In the genomic region with DNA sequence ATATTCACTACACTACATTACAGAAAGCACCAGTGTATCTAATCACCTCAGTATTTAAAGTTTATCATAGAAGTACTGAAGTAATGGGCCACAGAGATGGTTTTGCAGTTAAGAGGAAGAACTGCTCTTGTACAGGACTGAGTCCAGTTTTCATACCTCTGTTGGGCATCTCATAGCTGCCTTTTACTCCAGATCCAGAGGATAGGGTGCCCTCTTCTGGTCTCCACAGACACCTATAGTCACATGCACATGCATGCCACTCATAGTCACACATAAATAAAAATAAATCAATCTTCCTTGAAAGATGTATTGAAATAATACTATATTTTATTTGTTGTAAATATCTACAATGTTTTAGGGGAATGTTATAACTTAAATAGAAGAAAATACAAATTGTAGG, we compare ENCODE assay signal across 21 mouse cellular contexts.
DNase-seq lines count a peak whose midpoint lies in the region; ATAC-seq and TF ChIP-seq lines count a peak whose summit lies in the region.
"Had no signal": no experiment of that assay in that cellular context is flagged by ENCODE, and none has a peak within 500 bp of the region (broad histone marks: within the 10 kb centered on the region; RNA-seq: fewer than 3 reads in every experiment).

No protein-coding gene starts in this region.

- no peaks in the 10 kb centered on the region for H3K27me3 ChIP-seq in intestine, postnatal 0 days (replicated peaks; ENCODE audit: control insufficient read depth, insufficient read depth, low read length)
- H3K27me3 ChIP-seq: heart, embryonic 13.5 days; hindbrain, embryonic 15.5 days had no signal

- H3K27ac ChIP-seq in layer of hippocampus, adult 2 months: no peak overlapping the region
- H3K27ac ChIP-seq in cortical plate, adult 2 months (ENCODE audit: insufficient read depth, low read length): no peak overlapping the region
- no peak overlapping the region for H3K27ac ChIP-seq in intestine, postnatal 0 days (ENCODE audit: low read depth, low read length)
- H3K27ac ChIP-seq: embryonic facial prominence, embryonic 10.5 days; forebrain, embryonic 10.5 days; gastrocnemius, adult 2 months; heart, embryonic 13.5 days; hindbrain, embryonic 15.5 days had no signal

- no peaks in the 10 kb centered on the region for H3K9me3 ChIP-seq in intestine, postnatal 0 days (ENCODE audit: control insufficient read depth)
- H3K9me3 ChIP-seq: embryonic facial prominence, embryonic 10.5 days; forebrain, embryonic 10.5 days; G1E; heart, embryonic 13.5 days; hindbrain, embryonic 15.5 days had no signal

- H3K36me3 ChIP-seq in intestine, postnatal 0 days (ENCODE audit: control insufficient read depth, insufficient read depth): no peaks in the 10 kb centered on the region
- H3K36me3 ChIP-seq: embryonic facial prominence, embryonic 10.5 days; forebrain, embryonic 10.5 days; G1E; heart, embryonic 13.5 days; hindbrain, embryonic 15.5 days had no signal

- TF ChIP-seq POLR2A in cortical plate, adult 2 months (IDR thresholded peaks at IDR 0.05; ENCODE audit: extremely low read depth, insufficient read depth, low read length): no peak

- DNase-seq in cerebellum, postnatal 10 days: peak; percentile 35 to 42
- DNase-seq in cerebellum, adult 11 months: no peak
- DNase-seq in layer of hippocampus, adult 2 months (ENCODE audit: low spot score in 2 of 2): no peak
- no peak for DNase-seq in layer of hippocampus, adult 9-11 months
- DNase-seq in A20 (ENCODE audit: low read depth, low spot score): peak; percentile 8
- no peak for DNase-seq in heart, adult 11 months
- DNase-seq: adrenal gland, postnatal 25 days; cerebellum, adult 11-12 months; cerebellum, adult 9-11 months; gastrocnemius, adult 2 months; gastrocnemius, postnatal 25 days; heart, postnatal 36 days had no signal

- H3K4me3 ChIP-seq in layer of hippocampus, adult 2 months: no peak overlapping the region
- H3K4me3 ChIP-seq in cortical plate, adult 2 months (ENCODE audit: insufficient read depth, low read length): no peak overlapping the region
- H3K4me3 ChIP-seq in intestine, postnatal 0 days (ENCODE audit: low read depth, low read length): no peak overlapping the region
- H3K4me3 ChIP-seq: embryonic facial prominence, embryonic 10.5 days; forebrain, embryonic 10.5 days; gastrocnemius, adult 2 months; heart, embryonic 13.5 days; hindbrain, embryonic 15.5 days had no signal

- no peaks in the 10 kb centered on the region for H3K4me1 ChIP-seq in cortical plate, adult 2 months (ENCODE audit: control insufficient read depth, insufficient read depth, low read length)
- H3K4me1 ChIP-seq in intestine, postnatal 0 days (replicated peaks; ENCODE audit: control insufficient read depth, insufficient read depth, low read length): no peaks in the 10 kb centered on the region
- H3K4me1 ChIP-seq: embryonic facial prominence, embryonic 10.5 days; forebrain, embryonic 10.5 days; heart, embryonic 13.5 days; hindbrain, embryonic 15.5 days had no signal

- no peak overlapping the region for H3K9ac ChIP-seq in intestine, postnatal 0 days (ENCODE audit: low read depth, low read length)
- H3K9ac ChIP-seq: heart, embryonic 13.5 days; hindbrain, embryonic 15.5 days had no signal

- H3K4me2 ChIP-seq in intestine, postnatal 0 days (replicated peaks; ENCODE audit: low read depth): no peak overlapping the region
- H3K4me2 ChIP-seq: heart, embryonic 13.5 days; hindbrain, embryonic 15.5 days had no signal

- ATAC-seq in intestine, postnatal 0 days: no peak
- ATAC-seq: forebrain, embryonic 14.5 days; intestine, embryonic 16.5 days had no signal

- TF ChIP-seq CTCF in layer of hippocampus, adult 2 months (conservative IDR thresholded peaks at IDR 0.05): peak; percentile 49
- TF ChIP-seq CTCF in cortical plate, adult 2 months (IDR thresholded peaks at IDR 0.05; ENCODE audit: extremely low read depth, insufficient read depth, low read length): 0 out of 2 replicates have a peak, but pooled peaks have one; percentile 9
- TF ChIP-seq CTCF in intestine, postnatal 0 days (IDR thresholded peaks at IDR 0.05; ENCODE audit: low read depth): no peak

Comparison
In these comparisons a context has a peak if more than half of its experiments do, and no peak if none do; other contexts are left out.
1. DNase-seq: peak in cerebellum, postnatal 10 days (2 of 2) and A20 (single experiment); none in cerebellum, adult 11 months (single experiment), layer of hippocampus, adult 2 months (0 of 2), layer of hippocampus, adult 9-11 months (single experiment) and heart, adult 11 months (single experiment).